Mouse (Mus musculus): Measurements from ENCODE around the gene Mmp28. TPM values are rescaled to one million over a fixed set of nuclear protein-coding genes. Genes with fewer than 3 reads are reported as not detected.

Mmp28 gene
- polyA plus RNA-seq, 1 experiment from 2014 or later = 2.9 TPM

DNA sequence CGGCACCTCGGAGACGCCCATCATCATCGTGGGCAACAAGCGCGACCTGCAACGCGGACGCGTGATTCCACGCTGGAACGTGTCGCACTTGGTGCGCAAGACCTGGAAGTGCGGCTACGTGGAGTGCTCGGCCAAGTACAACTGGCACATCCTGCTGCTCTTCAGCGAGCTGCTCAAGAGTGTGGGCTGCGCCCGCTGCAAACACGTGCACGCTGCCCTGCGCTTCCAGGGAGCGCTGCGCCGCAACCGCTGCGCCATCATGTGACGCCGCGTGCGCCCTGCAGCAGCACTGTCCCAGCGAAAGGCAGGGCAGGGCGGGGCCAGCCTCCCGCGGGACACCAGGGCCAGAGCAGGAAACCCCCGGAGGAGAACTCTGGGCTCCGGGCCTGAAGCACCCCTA lies 44.3 kb downstream of the Mmp28 start:
- Histone ChIP-seq H3K4me3 (peak overlapping the region; percentile 23), H3K27ac (no peak overlapping the region), H3K4me2 (peak overlapping the region; percentile 44), H3K36me3 (replicated peaks) (no peaks in the 10 kb centered on the region), H3K27me3 (replicated peaks) (peaks cover 33% of the 10 kb centered on the region), H3K9ac (0 out of 2 replicates have a peak overlapping the region, but pooled peaks have one; percentile 2), H3K9me3 (no peaks in the 10 kb centered on the region), H3K4me1 (peaks cover 13% of the 10 kb centered on the region)
- peak; percentile 72 for ATAC-seq (replicated peaks)
- 6% methylated on average over 38 of the region's 38 CpGs for WGBS

GRCm38 (mm10) chr11:83417708-83418107 lies 45.2 kb downstream of the Mmp28 start:
- Histone ChIP-seq H3K27ac (no peak overlapping the region), H3K9ac (no peak overlapping the region)
- WGBS = 84% methylated on average over 7 of the region's 7 CpGs

GRCm38 (mm10) chr11:83417080-83417479 lies 45.8 kb downstream of the Mmp28 start:
- peaks cover 16% of the 10 kb centered on the region for H3K4me1 ChIP-seq
- no peaks in the 10 kb centered on the region for H3K36me3 ChIP-seq (replicated peaks)
- no peaks in the 10 kb centered on the region for H3K9me3 ChIP-seq
- H3K4me2 ChIP-seq = no peak overlapping the region
- H3K4me3 ChIP-seq = no peak overlapping the region
- no peak overlapping the region for H3K9ac ChIP-seq
- WGBS = 12% methylated on average over 5 of the region's 5 CpGs
- peaks cover 28% of the 10 kb centered on the region for H3K27me3 ChIP-seq (replicated peaks)
- no peak overlapping the region for H3K27ac ChIP-seq
- ATAC-seq (replicated peaks) = no peak

More at GRCm38 (mm10) chr11:83417708-83418107, 45.2 kb downstream of the Mmp28 start:
- Histone ChIP-seq H3K4me1 (peaks cover 15% of the 10 kb centered on the region), H3K4me2 (no peak overlapping the region), H3K36me3 (replicated peaks) (no peaks in the 10 kb centered on the region), H3K4me3 (no peak overlapping the region), H3K9me3 (no peaks in the 10 kb centered on the region), H3K27me3 (replicated peaks) (peaks cover 33% of the 10 kb centered on the region)
- ATAC-seq (replicated peaks) = no peak

DNA sequence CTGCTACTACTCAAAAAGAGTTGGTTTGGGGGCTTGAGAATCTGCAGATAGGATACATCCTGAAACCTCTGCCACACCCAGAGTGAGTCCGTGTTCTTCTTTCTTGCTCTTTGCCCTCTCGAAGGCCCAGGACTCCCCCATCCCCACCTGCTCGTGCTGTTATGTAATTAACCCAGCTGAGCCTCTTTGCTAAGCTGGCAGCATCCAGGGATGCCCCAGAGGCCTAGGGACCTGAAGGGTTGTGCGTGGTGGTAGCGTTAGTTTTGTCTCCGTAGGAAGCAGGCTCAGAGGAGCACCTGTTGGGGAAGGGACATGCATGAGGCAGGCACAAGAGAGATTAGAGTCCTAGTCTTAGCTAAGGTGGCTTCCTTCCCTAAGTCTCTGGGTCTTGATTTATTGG lies 52.4 kb downstream of the Mmp28 start:
- H3K27ac ChIP-seq = no peak overlapping the region
- WGBS = 23% methylated on average over 6 of the region's 6 CpGs

GRCm38 (mm10) chr11:83409792-83410291 lies 53.0 kb downstream of the Mmp28 start:
- WGBS = 0% methylated on average over 37 of the region's 40 CpGs
- peak overlapping the region; percentile 93 for H3K9ac ChIP-seq
- peak overlapping the region; percentile 86 for H3K4me2 ChIP-seq
- H3K4me3 ChIP-seq = peak overlapping the region; percentile 89
- H3K36me3 ChIP-seq (replicated peaks) = no peaks in the 10 kb centered on the region
- H3K27ac ChIP-seq = peak overlapping the region; percentile 71
- peak; percentile 63; the same call in 1 of the 2 replicates for ATAC-seq (replicated peaks)
- H3K9me3 ChIP-seq = no peaks in the 10 kb centered on the region
- no peaks in the 10 kb centered on the region for H3K27me3 ChIP-seq (replicated peaks)
- peaks cover 27% of the 10 kb centered on the region for H3K4me1 ChIP-seq

More for the DNA sequence above, 52.4 kb downstream of the Mmp28 start:
- Histone ChIP-seq H3K4me2 (peak overlapping the region; percentile 86), H3K4me3 (peak overlapping the region; percentile 89), H3K9ac (peak overlapping the region; percentile 93), H3K36me3 (replicated peaks) (no peaks in the 10 kb centered on the region), H3K4me1 (peaks cover 27% of the 10 kb centered on the region), H3K9me3 (no peaks in the 10 kb centered on the region), H3K27me3 (replicated peaks) (no peaks in the 10 kb centered on the region)
- ATAC-seq (replicated peaks) = no peak

DNA sequence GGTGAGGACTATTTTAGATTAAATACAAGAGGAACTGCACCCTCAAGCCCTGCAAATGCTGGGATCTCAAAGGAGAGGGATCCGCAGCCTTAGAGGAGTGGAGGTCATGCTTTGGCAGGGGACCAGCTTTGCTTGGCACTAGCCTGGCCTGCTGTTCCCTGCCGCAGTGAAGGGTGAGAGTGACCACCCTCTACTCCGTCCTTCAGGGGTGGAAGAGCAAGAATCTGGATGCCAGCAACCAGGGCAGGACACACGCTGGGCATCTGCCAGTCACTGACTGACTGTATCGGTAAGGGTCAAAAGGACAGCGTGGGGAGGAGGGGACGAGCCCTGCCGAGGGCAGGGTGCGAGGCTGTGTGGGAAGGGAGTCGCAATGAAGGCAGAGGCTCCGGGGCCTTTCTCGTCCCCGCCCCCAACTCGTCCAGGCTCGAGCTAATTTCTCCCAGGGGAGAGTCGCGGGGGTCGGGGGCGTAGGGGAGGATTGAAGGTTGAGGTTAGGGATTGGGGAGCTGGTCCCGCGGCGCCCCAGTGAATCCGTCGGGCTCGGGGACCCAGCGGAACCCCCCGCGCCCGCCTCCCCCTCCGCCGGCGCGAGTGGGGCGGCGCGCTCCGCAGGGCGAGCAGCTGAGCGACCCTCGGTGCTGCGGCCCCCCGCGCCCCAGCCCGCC lies 53.6 kb downstream of the Mmp28 start, which contains the start of gene Rasl10b:
Gene Rasl10b, plus strand, starts transcription at position 51 of the 668 bp plus-strand sequence.
- Histone ChIP-seq H3K4me1 (peaks cover 27% of the 10 kb centered on the region), H3K9ac (peak within 1 kb of the TSS; percentile 93), H3K9me3 (no peaks in the 10 kb centered on the region), H3K27ac (peak within 1 kb of the TSS; percentile 71), H3K27me3 (replicated peaks) (no peaks in the 10 kb centered on the region), H3K4me3 (peak within 1 kb of the TSS; percentile 89), H3K36me3 (replicated peaks) (no peaks in the 10 kb centered on the region), H3K4me2 (peak within 1 kb of the TSS; percentile 86)
- peak; percentile 85 for ATAC-seq (replicated peaks)
- under 1% methylated on average over 44 of the region's 44 CpGs for WGBS

DNA sequence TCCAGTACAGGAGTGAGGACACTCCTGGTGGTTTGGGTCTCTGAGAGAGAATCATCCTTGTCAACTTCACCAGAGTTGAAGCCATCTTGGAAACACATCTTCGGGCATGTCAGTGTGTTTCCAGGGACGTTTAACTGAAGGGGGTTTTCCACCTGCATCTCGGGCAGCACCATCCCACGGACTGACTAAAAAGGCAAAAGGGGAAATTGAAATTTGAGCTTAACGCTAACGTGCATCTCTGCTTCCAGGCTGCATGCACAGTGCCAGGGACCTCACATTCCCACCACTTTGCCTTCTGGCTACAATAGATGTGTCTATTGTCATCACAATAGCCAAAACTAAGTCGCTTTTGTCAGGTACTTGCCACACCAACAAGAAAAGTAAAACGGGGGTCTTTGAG lies 54.6 kb downstream of the Mmp28 start:
- Histone ChIP-seq H3K4me2 (no peak overlapping the region), H3K27me3 (replicated peaks) (no peaks in the 10 kb centered on the region), H3K4me1 (peaks cover 27% of the 10 kb centered on the region), H3K4me3 (no peak overlapping the region), H3K9ac (no peak overlapping the region), H3K36me3 (replicated peaks) (no peaks in the 10 kb centered on the region; the same call in 1 of the 2 replicates), H3K27ac (no peak overlapping the region), H3K9me3 (no peaks in the 10 kb centered on the region)
- no peak for ATAC-seq (replicated peaks)
- 44% methylated on average over 8 of the region's 8 CpGs for WGBS

DNA sequence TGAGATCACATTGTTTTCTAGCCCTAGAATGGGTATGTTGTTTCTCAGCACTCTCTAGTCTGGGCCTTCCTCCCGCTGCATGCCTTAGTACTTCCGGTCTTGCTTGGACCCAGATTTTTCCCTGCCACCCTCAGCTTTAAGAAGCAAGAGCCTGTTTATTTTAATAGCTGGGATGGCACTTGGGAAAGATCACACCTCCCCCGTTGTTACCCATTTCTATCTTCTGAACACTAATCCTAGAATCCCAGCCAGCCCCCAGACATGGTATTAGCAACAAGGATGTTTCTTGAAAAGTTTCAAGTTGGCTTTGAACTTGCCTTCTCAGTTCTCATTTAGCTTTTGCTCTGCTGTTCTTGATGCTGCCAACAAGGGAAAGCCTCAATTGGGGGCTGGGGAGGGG lies 56.5 kb downstream of the Mmp28 start:
- no peaks in the 10 kb centered on the region for H3K27me3 ChIP-seq (replicated peaks)
- no peak overlapping the region for H3K4me3 ChIP-seq
- peaks cover 8% of the 10 kb centered on the region for H3K36me3 ChIP-seq (replicated peaks)
- H3K4me1 ChIP-seq = peaks cover 18% of the 10 kb centered on the region
- H3K9me3 ChIP-seq = no peaks in the 10 kb centered on the region
- H3K9ac ChIP-seq = no peak overlapping the region
- no peak overlapping the region for H3K27ac ChIP-seq
- no peak overlapping the region for H3K4me2 ChIP-seq
- no peak for ATAC-seq (replicated peaks)
- 79% methylated on average over 3 of the region's 3 CpGs for WGBS

GRCm38 (mm10) chr11:83403787-83404186 lies 59.1 kb downstream of the Mmp28 start:
- no peaks in the 10 kb centered on the region for H3K4me1 ChIP-seq
- no peaks in the 10 kb centered on the region for H3K9me3 ChIP-seq
- no peak overlapping the region for H3K9ac ChIP-seq
- WGBS = 79% methylated on average over 7 of the region's 7 CpGs
- no peak overlapping the region for H3K4me3 ChIP-seq
- no peaks in the 10 kb centered on the region for H3K27me3 ChIP-seq (replicated peaks)
- peaks cover 12% of the 10 kb centered on the region for H3K36me3 ChIP-seq (replicated peaks)
- ATAC-seq (replicated peaks) = no peak
- no peak overlapping the region for H3K4me2 ChIP-seq
- no peak overlapping the region for H3K27ac ChIP-seq

DNA sequence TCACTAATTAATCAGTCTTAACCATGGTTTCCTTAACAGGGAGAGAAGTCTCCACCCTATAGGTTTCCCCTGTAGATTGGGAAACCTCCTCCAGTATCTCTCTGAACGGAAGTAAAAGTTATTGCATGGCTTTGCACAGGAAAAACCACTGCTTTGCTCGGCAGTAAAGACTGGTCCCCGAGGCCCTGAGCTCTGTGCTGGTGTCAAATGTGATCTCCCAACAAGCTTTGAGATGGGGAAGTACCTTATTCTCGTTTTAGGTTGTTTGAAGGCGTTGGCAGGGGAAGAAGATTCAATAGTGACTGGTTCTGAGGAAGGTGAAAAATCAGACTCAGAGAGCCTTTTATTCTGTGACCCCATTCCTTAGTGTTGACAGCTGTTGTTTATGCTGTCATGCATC lies 64.1 kb downstream of the Mmp28 start:
- Histone ChIP-seq H3K27me3 (replicated peaks) (no peaks in the 10 kb centered on the region), H3K9me3 (no peaks in the 10 kb centered on the region), H3K4me2 (no peak overlapping the region), H3K27ac (no peak overlapping the region), H3K9ac (no peak overlapping the region), H3K4me3 (no peak overlapping the region), H3K4me1 (peaks cover 10% of the 10 kb centered on the region), H3K36me3 (replicated peaks) (peaks cover 30% of the 10 kb centered on the region)
- no peak for ATAC-seq (replicated peaks)
- WGBS = 86% methylated on average over 5 of the region's 5 CpGs

- ATAC-seq (replicated peaks) = no peak
- Histone ChIP-seq H3K4me1 (peaks cover 10% of the 10 kb centered on the region), H3K36me3 (replicated peaks) (peaks cover 30% of the 10 kb centered on the region), H3K4me3 (no peak overlapping the region), H3K27me3 (replicated peaks) (no peaks in the 10 kb centered on the region), H3K4me2 (no peak overlapping the region), H3K9ac (no peak overlapping the region), H3K27ac (no peak overlapping the region), H3K9me3 (no peaks in the 10 kb centered on the region)
- WGBS = 92% methylated on average over 7 of the region's 7 CpGs
Measured at GRCm38 (mm10) chr11:83397626-83398025, 65.2 kb downstream of the Mmp28 start.

DNA sequence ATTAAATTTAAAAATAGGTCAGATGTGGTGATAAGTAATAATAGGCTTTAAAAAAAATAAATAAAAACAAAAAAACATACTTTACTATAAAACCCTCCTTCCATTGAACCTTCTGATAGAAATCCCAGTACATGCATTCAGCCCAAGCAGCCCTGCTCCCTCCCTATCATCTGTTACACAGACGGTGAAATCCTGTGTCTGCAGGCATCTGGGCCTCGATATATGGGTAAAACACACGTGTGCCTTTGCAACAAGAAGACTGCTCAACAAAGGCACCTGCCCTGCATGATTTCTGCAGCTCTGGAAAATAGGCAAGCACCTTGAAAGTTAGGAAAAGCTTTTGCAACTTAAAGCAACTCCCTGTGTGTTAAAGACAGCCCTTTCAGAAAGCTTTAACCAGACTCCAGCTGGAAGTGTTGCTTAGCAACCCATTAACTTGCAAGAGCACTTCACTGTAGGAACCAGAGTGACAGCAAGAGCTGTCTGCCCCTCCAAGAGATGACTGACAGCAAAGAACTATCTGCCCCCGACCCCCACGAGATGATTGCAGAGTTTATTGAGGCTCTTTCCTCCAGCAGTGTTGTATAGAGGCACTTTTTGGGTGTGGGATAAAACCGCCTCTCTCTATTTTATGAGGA lies 68.0 kb downstream of the Mmp28 start:
- peak overlapping the region; percentile 49; the same call in 1 of the 2 replicates for H3K27ac ChIP-seq
- WGBS = 16% methylated on average over 6 of the region's 6 CpGs
- H3K4me1 ChIP-seq = peaks cover 10% of the 10 kb centered on the region
- no peaks in the 10 kb centered on the region for H3K27me3 ChIP-seq (replicated peaks)
- no peaks in the 10 kb centered on the region for H3K9me3 ChIP-seq
- ATAC-seq (replicated peaks) = peak; percentile 56; the same call in 1 of the 2 replicates
- no peak overlapping the region for H3K4me3 ChIP-seq
- no peak overlapping the region for H3K4me2 ChIP-seq
- peaks cover 36% of the 10 kb centered on the region for H3K36me3 ChIP-seq (replicated peaks)
- H3K9ac ChIP-seq = no peak overlapping the region

Data from midbrain, embryonic 15.5 days (tissue).